Mouse (Mus musculus) stomach, embryonic 15.5 days (tissue): Measurements from ENCODE around the gene Dctpp1. TPM values are rescaled to one million over a fixed set of nuclear protein-coding genes. Genes with fewer than 3 reads are reported as not detected.
A peak's percentile ranks its signal among the peaks of the same experiment; 100 is the strongest.

Experiments
- ATAC-seq: fragments of 200-750 bp; cut with Nextera tagmentation; 2 replicates; pipeline ENCODE4 v1.8.0; 2017; ENCODE audit warnings: low read depth, moderate number of reproducible peaks, moderate TSS enrichment; ENCODE audit not compliant: insufficient read depth, low FRiP score
- H3K27ac ChIP-seq: fragments of 300-500 bp; sonication (generic); 2 replicates; pipeline ENCODE4 v1.5.1; 2015; ENCODE audit warnings: mild to moderate bottlenecking, inconsistent platforms
- H3K27me3 ChIP-seq: fragments of 300-500 bp; sonication (generic); replicated peaks from 2 replicates; pipeline ENCODE4 v1.6.1; 2015; ENCODE audit warnings: inconsistent platforms
- H3K36me3 ChIP-seq: fragments of 300-500 bp; sonication (generic); 2 replicates; pipeline ENCODE4 v1.6.1; 2015; ENCODE audit warnings: inconsistent platforms
- H3K4me1 ChIP-seq: fragments of 300-500 bp; sonication (generic); 2 replicates; pipeline ENCODE4 v1.6.1; 2015; ENCODE audit warnings: inconsistent platforms
- H3K4me2 ChIP-seq: fragments of 300-500 bp; sonication (generic); 2 replicates; pipeline ENCODE4 v1.6.1; 2015; ENCODE audit warnings: mild to moderate bottlenecking, inconsistent platforms
- H3K4me3 ChIP-seq: fragments of 300-500 bp; sonication (generic); replicated peaks from 2 replicates; pipeline ENCODE4 v1.5.1; 2015; ENCODE audit warnings: inconsistent platforms
- H3K9ac ChIP-seq: fragments of 300-500 bp; sonication (generic); 2 replicates; pipeline ENCODE4 v1.6.1; 2015; ENCODE audit warnings: inconsistent platforms
- H3K9me3 ChIP-seq: fragments of 300-500 bp; sonication (generic); 2 replicates; pipeline ENCODE4 v1.6.1; 2016; ENCODE audit warnings: inconsistent platforms
- WGBS: fragments of 180-500 bp; shearing (Covaris S2); methylation state at CpG from one replicate; pipeline ENCODE4 v1.1.7; 2015; 5-methylcytosine and 5-hydroxymethylcytosine counted together
- polyA plus RNA-seq: library from polyadenylated mRNA; unstranded; fragments of >200 nt; fragmentation: Nextera tagmentation; extraction: Ambion mirVana; gene quantifications from 2 replicates; pipeline ENCODE4 v1.2.1, GENCODE M21; 2015

The Dctpp1 gene
- polyA plus RNA-seq, 1 experiment from 2014 or later = 164 TPM

DNA sequence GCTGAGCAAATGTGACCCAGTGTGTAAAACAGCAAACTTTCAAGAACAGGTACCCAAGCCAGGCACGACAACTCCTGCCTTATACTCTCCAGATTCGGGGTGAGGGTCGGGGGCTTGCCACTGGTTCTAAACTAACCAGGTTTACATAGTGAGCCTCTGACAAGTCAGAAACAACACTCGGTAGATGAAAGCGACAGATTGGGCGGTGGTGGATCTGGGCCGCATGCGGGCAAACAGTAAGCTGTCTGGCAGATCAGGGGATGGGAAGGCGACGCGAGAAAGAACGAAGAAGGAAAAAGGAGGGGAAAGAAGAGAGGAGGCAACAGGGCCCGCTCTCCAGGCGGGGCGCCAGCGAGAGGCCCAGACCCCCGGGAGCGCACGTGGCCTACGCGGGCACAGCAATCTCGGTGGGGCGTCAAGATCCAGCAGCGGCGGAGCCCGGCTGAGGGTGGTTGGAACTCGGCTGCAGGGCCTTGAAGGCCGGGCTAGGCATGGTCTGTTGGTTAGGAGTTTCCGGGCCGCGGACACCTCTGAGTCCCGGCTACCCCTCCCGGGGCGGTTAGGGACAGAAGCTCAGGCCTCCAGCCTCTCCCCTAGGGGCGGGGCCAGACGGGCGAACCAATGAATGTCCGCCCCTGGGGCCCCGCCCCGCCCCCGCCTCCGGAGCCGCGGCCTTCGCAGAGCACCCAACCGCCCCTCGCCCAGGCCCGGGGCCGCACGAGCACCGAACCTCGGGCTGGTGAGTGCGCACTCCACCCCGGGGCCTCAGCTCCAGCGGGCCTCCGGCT, 16.4 kb downstream of the Dctpp1 start, which contains the start of gene Zfp771:
Gene Zfp771, plus strand, starts transcription at position 405 of the 788 bp plus-strand sequence.
- no peaks in the 10 kb centered on the region for H3K27me3 ChIP-seq
- H3K4me3 ChIP-seq = peak within 1 kb of the TSS; percentile 74
- H3K4me1 ChIP-seq = peaks cover 22% of the 10 kb centered on the region
- 1% methylated on average over 54 of the region's 56 CpGs for WGBS
- H3K36me3 ChIP-seq = peaks cover 6% of the 10 kb centered on the region; the same call in 1 of the 2 replicates
- peak within 1 kb of the TSS; percentile 93 for H3K9ac ChIP-seq
- no peaks in the 10 kb centered on the region for H3K9me3 ChIP-seq
- ATAC-seq = peak; percentile 96
- H3K27ac ChIP-seq = peak within 1 kb of the TSS; percentile 98
- peak within 1 kb of the TSS; percentile 88 for H3K4me2 ChIP-seq

DNA sequence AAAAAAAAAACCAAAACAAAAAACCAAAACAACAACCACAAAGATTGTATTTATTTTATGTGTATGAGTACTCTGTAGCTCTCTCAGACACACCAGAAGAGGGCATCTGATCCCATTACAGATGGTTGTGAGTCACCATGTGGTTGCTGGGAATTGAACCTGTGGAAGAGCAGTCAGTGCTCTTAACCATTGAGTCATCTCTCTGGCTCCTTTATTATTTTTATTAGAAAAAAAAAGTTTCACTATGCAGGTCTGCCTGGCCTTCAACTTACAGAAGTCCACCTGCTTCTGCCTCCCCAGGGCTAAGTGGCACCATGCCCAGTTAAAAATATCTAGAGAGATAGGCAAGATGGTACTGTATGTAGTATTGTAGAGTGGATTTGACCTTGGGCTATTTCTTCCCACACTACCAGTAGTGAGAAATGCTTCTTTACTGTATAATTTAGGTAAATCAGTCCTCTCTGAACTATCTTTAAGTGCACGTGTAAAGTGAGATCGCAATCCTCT, 17.1 kb downstream of the Dctpp1 start:
- Histone ChIP-seq H3K27ac (peak overlapping the region; percentile 98), H3K9ac (peak overlapping the region; percentile 73; the same call in 1 of the 2 replicates), H3K9me3 (no peaks in the 10 kb centered on the region), H3K4me2 (peak overlapping the region; percentile 88), H3K27me3 (no peaks in the 10 kb centered on the region), H3K4me1 (peaks cover 21% of the 10 kb centered on the region), H3K36me3 (peaks cover 10% of the 10 kb centered on the region), H3K4me3 (peak overlapping the region; percentile 74)
- ATAC-seq = no peak
- 34% methylated on average over 2 of the region's 2 CpGs for WGBS

DNA sequence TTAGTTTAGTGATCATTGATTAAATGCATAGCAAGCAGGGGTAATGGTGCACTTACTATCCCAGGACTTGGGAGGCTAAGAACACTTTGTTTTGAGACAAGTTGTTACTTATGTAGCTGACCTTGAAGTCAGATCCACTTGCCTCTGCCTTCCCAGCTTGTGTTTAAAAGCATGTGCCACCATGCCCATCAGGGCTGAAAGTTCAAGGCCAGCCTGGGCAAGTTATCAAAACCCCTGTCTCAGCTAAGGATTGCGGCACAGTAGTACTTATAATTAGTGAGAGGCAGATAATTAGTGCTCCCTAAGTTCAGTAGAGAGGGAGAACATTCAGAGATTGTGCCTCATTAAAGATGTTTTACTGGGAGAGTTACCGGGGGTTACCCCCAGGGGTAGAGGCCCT, 25.7 kb downstream of the Dctpp1 start:
- H3K4me1 ChIP-seq = peaks cover 15% of the 10 kb centered on the region
- no peaks in the 10 kb centered on the region for H3K9me3 ChIP-seq
- H3K4me2 ChIP-seq = no peak overlapping the region; the same call in 1 of the 2 replicates
- no peak for ATAC-seq
- WGBS = 94% methylated on average over 2 of the region's 2 CpGs
- H3K9ac ChIP-seq = no peak overlapping the region
- H3K4me3 ChIP-seq = no peak overlapping the region
- no peaks in the 10 kb centered on the region for H3K27me3 ChIP-seq
- peaks cover 38% of the 10 kb centered on the region for H3K36me3 ChIP-seq
- H3K27ac ChIP-seq = no peak overlapping the region

DNA sequence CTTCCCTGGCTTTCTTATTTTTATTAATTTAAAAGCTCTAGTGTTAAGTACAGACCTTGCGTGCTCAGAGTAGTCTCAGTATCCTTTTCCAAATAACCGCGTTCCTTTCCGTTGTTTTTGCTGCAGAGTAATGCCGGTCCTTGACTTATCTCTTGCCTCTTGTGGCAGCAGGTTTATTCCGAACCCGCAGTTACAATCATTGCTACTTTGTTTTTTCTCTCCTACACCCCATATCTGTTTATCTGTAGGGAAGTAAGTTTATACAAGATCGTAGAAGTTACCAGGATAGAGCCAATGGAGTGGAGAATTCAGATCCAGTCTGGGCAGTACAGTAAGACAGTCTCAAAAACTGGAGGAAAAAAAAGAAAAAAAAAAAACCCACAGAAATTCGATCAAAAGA, 26.7 kb downstream of the Dctpp1 start:
- H3K36me3 ChIP-seq = peaks cover 37% of the 10 kb centered on the region
- 2% methylated on average over 9 of the region's 9 CpGs for WGBS
- no peak for ATAC-seq
- H3K27me3 ChIP-seq = no peaks in the 10 kb centered on the region
- H3K4me2 ChIP-seq = peak overlapping the region; percentile 53
- no peaks in the 10 kb centered on the region for H3K9me3 ChIP-seq
- peak overlapping the region; percentile 80 for H3K4me3 ChIP-seq
- peak overlapping the region; percentile 98 for H3K27ac ChIP-seq
- peaks cover 15% of the 10 kb centered on the region for H3K4me1 ChIP-seq
- peak overlapping the region; percentile 80; the same call in 1 of the 2 replicates for H3K9ac ChIP-seq

DNA sequence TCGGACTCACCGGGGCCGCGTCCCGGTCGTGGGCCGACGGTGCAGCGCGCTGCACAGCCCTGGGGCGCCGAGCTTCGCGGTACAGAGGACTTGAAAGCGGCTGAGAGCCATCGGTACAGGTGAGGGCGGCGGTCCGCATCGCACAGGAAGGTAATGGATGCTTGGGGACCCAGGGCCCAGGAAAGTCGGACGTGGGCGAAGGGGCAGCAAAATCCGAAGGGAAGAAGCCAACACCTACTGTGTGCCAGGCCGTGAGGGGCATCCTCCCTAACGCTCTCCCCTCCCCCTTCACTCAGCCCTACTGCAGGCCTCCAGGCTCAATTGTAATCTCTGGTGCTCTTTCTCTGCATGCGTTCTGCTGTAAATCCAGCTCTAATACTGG, 27.1 kb downstream of the Dctpp1 start:
- Histone ChIP-seq H3K27me3 (no peaks in the 10 kb centered on the region), H3K4me2 (peak overlapping the region; percentile 53), H3K4me3 (peak overlapping the region; percentile 80), H3K4me1 (peaks cover 15% of the 10 kb centered on the region), H3K36me3 (peaks cover 33% of the 10 kb centered on the region), H3K9me3 (no peaks in the 10 kb centered on the region), H3K9ac (peak overlapping the region; percentile 80), H3K27ac (peak overlapping the region; percentile 98)
- ATAC-seq = peak; percentile 56
- 0% methylated on average over 27 of the region's 27 CpGs for WGBS

DNA sequence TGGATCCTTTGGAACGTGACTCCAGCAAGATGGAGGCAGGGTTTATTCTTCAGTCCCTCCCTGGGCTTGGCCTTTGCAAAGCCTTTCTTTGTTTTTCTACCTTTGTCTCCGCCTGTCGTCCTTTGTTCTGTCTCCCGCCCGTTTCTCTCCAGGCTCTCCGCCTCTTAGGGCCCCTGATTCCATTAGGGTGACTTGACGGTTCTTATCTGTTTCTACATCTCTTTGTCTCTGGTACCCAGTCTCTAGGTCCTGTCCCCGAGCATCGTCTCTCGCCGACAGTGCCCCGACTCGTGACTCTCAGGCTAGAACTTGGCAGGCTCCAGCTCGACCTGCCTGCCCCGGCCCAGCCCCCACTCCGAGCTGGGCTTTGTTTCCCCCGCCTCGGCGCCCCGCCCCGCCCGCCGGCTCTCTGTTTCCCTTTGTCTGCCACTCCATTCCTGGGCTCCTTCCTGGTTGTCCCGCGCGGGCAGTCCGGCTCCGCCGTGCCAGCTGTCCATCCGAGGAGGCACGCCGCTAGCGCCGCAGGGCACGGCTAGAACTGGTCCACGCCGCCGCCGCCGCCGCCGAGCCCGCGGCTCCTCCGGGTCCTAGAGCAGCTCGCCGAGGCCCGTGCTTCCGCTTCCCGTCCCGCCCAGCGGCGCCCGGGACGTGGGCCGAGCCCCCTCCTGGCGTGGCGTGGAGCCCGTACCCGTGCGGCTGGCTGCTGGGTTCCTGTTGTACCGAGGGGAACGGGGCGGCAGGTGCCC, 27.7 kb downstream of the Dctpp1 start, which contains the start of the genes Zfp553 and Sept1:
Gene Zfp553, plus strand, starts transcription at position 440 of the 746 bp plus-strand sequence.
Gene Sept1, minus strand, starts transcription at position 509 of the 746 bp plus-strand sequence.
- WGBS = under 1% methylated on average over 63 of the region's 64 CpGs
- H3K27me3 ChIP-seq = no peaks in the 10 kb centered on the region
- H3K4me1 ChIP-seq = peaks cover 15% of the 10 kb centered on the region
- peak within 1 kb of the TSS; percentile 98 for H3K27ac ChIP-seq
- peaks cover 28% of the 10 kb centered on the region for H3K36me3 ChIP-seq
- peak within 1 kb of the TSS; percentile 80 for H3K4me3 ChIP-seq
- H3K4me2 ChIP-seq = peak within 1 kb of the TSS; percentile 53
- ATAC-seq = peak; percentile 91
- no peaks in the 10 kb centered on the region for H3K9me3 ChIP-seq
- H3K9ac ChIP-seq = peak within 1 kb of the TSS; percentile 80

DNA sequence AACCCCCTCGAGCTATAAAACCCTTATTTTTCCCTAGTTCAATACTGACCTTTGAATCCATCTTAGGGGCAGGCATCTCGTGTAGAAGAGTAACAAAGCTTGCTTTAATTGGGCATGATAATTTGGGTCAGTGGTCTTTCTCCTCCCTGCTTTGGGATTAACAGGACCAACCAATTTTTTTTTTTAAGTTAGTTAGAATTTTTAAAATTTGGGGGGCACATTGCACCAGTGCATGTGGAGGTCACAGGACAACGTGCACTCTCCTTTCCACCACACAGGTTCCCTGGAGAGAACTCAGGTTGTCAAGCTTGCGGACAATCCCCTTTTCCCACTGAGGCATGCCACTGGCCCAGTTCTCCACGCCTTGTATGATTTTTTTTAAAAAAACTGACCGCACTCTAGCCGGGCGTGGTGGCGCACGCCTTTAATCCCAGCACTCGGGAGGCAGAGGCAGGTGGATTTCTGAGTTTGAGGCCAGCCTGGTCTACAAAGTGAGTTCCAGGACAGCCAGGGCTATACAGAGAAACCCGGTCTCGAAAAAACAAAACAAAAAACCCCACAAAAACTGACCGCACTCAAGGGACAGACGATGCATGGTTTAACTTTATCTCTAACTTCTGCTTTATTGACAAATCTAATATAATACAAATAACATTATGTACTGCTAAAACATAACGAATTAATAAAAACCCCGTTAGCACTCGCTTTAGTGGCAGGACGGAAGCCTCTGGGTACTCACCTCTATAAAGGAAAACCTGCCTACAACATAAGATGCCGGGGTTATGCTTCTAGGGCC, 28.5 kb downstream of the Dctpp1 start:
- H3K27ac ChIP-seq = peak overlapping the region; percentile 98
- ATAC-seq = no peak
- 4% methylated on average over 20 of the region's 20 CpGs for WGBS
- peaks cover 21% of the 10 kb centered on the region for H3K36me3 ChIP-seq
- no peaks in the 10 kb centered on the region for H3K27me3 ChIP-seq
- no peaks in the 10 kb centered on the region for H3K9me3 ChIP-seq
- peak overlapping the region; percentile 80; the same call in 1 of the 2 replicates for H3K9ac ChIP-seq
- H3K4me2 ChIP-seq = peak overlapping the region; percentile 53
- H3K4me1 ChIP-seq = peaks cover 15% of the 10 kb centered on the region
- H3K4me3 ChIP-seq = peak overlapping the region; percentile 80

DNA sequence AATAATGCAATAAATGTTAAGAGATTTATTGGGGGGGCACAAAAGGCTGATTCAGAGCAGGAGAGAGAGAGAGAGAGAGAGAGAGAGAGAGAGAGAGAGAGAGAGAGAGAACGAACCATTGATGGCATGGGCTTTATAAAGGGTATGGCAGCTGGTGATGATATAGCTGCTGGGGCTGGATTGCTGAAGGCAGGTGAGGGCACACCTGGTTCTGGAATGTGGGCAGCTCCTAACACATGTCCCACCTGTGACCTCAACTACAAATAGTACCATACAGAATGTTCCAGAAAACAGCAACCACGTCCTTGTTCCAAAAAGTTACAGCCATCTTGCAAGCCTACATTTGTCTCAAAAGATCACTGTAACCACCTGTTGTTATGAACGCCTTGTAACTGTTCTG, 29.1 kb downstream of the Dctpp1 start:
- Histone ChIP-seq H3K27ac (peak overlapping the region; percentile 98; the same call in 1 of the 2 replicates), H3K36me3 (peaks cover 15% of the 10 kb centered on the region), H3K27me3 (no peaks in the 10 kb centered on the region), H3K4me1 (peaks cover 15% of the 10 kb centered on the region), H3K4me2 (peak overlapping the region; percentile 53), H3K9ac (no peak overlapping the region), H3K4me3 (peak overlapping the region; percentile 80), H3K9me3 (no peaks in the 10 kb centered on the region)
- WGBS = 46% methylated on average over 3 of the region's 3 CpGs
- no peak for ATAC-seq

DNA sequence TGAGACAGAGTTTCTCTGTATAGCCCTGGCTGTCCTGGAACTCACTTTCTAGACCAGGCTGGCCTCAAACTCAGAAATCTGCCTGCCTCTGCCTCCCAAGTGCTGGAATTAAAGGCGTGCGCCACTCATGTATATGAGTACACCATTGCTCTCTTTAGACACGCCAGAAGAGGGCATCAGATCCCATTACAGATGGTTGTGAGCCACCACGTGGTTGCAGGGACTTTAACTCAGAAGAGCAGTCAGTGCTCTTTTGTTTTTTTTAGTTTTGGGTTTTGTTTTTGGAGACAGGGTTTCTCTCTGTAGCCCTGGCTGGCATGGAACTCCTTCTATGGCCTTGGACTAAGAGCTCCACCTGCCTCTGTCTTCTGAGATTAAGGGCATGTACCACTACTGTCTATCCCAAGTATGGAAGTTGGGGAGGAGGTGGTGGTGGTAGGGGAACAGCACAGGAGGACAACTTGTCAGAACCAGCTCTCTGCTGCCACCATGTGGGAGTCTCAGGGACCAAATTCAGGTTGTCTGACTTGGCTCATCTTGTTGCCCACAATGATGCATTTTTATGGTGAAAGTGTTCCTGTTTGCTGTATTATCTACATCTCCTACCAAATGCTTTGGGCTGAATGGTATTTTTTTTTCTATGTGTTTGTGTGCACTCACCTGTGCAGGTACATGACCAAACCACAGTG, 31.8 kb downstream of the Dctpp1 start:
- H3K36me3 ChIP-seq = no peaks in the 10 kb centered on the region
- peak; percentile 13; the same call in 1 of the 2 replicates for ATAC-seq
- H3K4me2 ChIP-seq = no peak overlapping the region
- no peaks in the 10 kb centered on the region for H3K27me3 ChIP-seq
- no peaks in the 10 kb centered on the region for H3K9me3 ChIP-seq
- H3K4me1 ChIP-seq = peaks cover 11% of the 10 kb centered on the region
- no peak overlapping the region for H3K9ac ChIP-seq
- H3K4me3 ChIP-seq = no peak overlapping the region
- 68% methylated on average over 4 of the region's 4 CpGs for WGBS
- no peak overlapping the region for H3K27ac ChIP-seq

DNA sequence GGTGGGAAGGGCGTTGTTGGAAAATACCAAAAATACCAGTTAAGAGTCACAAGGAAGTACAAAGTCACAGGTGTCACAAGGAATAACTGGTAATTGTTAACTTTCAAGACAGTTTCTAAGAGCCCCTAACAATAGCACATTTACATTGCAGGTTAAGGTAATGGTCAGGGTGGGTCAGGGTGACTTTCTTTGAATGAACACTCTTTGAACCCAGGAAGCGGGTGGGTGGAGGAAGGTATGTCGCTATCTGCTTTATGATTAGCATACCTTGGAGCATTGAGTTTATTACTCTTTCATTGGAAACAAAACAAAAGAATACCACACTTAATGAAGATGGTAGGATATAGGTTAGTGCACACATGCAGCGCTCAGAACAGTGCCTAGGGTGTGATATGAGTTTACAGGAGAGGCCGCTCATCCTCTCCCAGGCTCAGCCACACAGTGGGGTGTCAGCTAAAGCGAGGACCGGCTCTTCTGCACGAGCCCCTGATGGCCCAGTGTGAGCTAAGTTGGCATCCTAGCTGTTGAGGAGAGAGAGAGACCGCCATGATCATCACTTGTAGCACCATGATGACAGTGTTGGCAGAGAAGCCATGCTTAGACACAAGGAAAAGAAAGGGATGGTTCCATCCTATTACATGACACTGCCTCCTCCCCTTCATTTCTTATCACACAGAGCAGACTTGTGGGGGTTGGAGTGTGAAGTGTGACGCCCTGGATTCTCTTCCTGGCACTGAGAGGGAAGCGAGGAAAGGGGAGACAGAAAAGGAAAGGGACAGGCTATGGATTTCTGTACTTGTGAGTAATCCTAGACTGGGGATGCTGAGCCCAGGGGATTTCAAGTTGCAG, 35.1 kb downstream of the Dctpp1 start:
- ATAC-seq = peak; percentile 75; the same call in 1 of the 2 replicates

More for the DNA sequence above, 35.1 kb downstream of the Dctpp1 start:
- no peaks in the 10 kb centered on the region for H3K36me3 ChIP-seq
- H3K4me2 ChIP-seq = no peak overlapping the region
- WGBS = 77% methylated on average over 11 of the region's 11 CpGs
- no peaks in the 10 kb centered on the region for H3K9me3 ChIP-seq
- H3K27me3 ChIP-seq = no peaks in the 10 kb centered on the region
- no peak overlapping the region for H3K9ac ChIP-seq
- H3K4me3 ChIP-seq = no peak overlapping the region
- peaks cover 3% of the 10 kb centered on the region; the same call in 1 of the 2 replicates for H3K4me1 ChIP-seq
- H3K27ac ChIP-seq = 0 out of 2 replicates have a peak overlapping the region, but pooled peaks have one; percentile 7
